Mouse (Mus musculus) kidney, postnatal 25 days (tissue): ENCODE measurements around the gene Gda.

Source experiments
- DNase-seq, 2 experiments: peaks; one replicate each; pipeline ENCODE4 v3.0.0; 2021; ENCODE audit warnings: mixed read lengths in 2 of 2

Gda gene

DNA sequence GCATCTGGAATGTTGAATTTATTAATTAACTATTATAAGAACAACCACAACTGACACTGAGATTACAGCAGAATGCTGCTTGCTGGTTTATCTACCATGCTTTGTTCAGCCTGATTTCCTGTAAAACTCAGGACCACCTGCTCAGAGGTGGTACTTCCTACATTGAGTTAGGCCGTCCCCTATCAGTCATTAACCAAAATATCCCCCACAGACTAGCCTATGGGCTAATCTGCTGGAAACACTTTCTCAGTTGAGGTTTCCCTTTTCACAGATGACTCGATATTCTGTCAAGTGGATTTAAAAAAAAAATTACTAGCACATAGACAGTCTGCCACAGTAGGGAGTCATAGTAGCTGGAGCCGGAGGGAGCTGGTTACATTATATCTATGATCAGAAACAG, 31.5 kb downstream of the Gda start:
- DNase-seq, result no peak

DNA sequence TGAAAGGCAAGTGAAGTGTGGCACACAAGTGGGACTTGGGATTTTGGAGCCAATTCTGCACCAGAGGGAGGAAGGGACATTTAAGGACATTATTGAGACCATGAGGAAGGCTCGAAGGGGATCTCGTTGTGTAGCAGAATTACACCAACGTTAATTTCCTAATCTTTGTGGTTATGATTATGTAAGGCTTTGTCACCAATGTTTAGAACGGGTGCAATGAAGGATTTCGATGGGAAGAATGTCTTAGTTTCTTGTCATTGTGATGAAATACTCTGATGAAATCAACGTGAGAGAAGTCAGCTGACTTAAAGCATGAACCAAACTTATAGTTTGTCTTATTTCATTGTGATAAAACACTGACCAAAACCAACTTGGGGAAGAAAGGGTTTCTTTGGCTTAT, 32.4 kb downstream of the Gda start:
- no peak for DNase-seq

DNA sequence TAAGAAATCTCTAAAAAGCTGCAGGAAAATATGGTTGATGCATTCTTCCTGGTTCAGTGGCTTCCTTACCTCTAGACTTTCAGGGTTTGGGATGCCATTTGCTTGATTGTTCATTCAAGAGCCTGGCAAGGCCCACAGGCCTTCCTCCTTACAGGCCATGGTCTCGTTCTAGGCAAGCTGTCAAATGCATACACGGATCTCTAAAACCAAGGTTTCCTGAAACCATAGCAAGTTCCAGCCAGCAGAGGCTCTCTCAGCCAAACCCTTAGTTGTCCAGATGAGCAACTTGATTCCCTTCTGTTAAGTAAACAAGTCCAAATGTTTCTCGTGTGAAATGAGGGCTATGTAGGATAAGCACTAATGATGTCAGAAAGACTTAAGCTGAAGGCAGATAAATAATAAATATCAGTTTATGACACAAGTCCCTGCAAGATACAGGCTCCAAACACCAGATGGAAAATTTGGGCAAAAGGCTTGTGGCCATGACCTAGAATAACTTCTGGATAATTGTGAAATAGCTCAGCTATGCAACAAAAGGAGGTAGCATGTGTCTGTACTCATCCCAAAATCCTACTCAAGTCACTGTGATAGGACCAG, 34.0 kb downstream of the Gda start:
- DNase-seq, result no peak

DNA sequence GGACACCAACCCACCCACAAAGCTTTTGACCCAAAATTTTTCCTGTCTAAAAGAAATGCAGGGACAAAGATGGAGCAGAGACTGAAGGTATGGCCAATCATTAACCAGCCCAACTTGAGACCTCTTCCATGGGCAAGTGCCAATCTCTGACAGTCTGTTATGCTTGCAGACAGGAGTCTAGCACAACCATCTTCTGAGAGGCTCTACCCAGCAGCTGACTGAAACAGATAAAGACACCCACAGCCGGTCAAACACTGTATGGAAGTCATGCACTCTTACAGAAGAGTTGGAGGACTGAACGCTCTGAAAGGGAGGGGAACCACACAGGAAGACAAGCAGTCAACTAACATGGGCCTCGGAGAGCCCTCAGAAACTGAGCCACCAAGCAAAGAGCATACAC, 36.7 kb downstream of the Gda start:
- peak in 1 of 2 experiments; percentile 12 for DNase-seq

DNA sequence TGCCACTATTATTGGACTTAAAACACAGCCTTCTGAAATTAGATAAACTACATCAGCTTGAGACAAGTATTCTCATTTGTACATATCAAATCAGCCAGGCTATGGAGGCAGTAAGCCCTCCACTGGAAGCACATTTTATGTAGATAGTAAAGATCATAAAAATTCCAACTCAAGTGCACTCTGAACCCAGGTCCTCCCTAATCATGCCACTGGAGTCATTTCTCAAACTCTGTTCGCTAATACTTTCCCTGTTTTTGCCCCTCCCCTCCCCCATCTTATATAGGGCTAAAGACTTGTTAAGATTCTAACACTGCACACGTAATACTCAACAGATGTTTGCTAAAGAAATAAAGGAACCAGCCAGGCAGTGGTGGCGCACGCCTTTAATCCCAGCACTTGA, 39.9 kb downstream of the Gda start:
- DNase-seq, result no peak

DNA sequence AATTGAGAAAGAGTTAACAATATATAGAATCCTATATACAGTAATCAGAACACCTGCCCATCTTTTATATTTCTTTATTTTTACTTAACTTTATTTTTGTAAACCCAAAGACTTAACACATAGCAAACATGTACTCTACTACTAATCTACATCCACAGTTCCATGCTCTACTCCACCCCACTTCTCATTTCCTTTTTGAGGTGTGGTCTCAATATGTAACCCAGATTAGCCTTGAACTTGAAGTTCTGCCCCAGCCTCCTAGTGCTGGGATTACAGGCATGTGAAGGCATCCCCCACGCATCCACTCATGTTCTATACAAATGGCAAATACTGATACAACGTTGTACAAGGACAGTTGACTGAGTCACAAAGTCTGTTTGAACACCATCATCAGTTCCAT, 40.4 kb downstream of the Gda start:
- DNase-seq, result no peak

DNA sequence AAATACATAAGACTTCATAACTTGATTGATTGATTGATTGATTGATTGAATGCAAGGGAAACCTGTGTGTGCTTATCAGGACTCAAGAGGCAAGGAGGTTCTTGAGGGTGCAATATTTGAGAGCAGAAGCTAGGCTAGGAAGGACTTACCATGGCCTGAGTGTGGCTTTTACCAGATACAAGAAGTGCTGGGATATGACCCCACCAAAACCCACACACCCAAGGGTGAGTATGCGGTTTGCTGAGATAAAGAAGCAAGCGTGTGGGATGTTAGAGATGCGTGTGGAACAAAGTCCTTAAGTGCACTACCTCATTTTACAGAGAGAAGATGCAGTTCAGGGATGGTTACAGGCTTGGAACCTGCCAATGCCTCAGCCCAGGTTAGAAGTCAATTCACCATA, 41.0 kb downstream of the Gda start:
- DNase-seq, result no peak

DNA sequence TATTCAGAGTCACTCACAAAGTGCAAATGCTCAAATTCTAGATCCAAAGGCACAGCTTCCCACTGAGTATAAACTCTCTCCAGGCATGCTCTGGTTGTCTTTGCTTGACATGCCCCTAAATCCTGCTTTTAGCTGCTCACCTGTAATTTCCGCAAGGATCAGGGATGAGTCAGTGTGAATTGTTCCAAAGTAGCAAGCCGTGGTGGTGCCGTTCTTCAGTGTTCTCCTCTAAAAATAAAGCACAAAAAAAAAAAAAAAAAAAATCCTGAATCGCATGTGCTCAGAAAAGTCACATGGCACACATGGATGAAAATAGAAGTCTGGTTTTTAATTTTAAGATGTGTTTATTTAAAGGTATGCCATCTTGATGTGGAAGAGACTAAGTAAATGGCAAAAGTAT, 47.9 kb downstream of the Gda start:
- no peak for DNase-seq

DNA sequence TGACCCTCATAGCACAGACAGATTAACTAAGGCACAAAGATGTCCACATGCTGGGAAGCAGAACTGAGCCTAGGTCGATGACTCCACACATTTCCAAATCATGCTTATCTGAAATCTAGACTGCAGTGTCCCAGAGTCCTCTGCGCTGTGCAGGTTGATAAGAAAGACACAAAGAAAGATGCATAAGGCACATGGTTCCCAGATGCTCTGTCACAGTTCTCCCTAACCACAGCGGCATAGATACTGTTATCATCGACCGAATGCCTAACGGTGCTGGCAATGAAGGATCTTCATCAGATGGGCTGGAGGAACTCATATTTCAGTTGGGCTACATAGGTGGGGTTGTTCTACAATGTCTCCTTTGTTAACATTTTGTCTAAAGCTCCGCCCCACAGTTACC, 49.5 kb downstream of the Gda start:
- DNase-seq, result no peak

DNA sequence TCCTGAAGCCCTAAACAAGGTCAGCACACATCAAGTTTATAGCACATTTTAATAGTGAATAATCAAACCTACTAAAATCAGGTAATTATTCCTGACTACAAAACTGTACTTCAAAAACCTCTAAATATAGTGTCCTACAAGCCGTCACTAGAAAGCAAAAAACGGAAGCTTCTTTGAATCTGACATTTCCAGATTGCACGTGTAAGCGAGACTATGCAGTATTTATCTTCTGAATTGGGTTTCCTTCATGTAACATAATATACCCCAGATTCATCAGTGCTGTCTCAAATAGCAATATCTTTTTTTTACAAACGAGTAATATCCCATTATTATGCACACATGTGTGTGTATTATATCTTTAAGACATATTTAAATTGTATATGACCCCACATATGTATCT, 54.8 kb downstream of the Gda start:
- DNase-seq, result no peak

DNA sequence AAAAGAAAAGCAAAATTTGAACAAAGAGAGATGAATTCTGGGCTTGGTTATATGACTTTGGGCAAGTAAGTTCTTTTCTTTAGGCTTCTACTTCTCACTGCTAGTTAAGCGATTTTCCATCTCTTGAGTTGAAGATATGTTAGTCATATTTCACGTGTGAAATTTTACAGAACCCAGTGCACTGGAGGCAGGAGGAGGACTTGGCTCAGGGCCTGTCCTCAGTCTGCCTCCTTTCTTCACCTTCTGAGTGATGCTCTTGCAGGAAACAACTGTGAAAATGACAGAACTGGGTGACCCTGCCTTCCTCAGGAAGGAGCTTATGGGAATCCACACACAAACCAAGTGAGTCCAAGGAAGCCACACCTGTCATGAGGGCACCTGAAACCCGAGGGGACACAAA, 57.9 kb downstream of the Gda start:
- DNase-seq, result no peak

DNA sequence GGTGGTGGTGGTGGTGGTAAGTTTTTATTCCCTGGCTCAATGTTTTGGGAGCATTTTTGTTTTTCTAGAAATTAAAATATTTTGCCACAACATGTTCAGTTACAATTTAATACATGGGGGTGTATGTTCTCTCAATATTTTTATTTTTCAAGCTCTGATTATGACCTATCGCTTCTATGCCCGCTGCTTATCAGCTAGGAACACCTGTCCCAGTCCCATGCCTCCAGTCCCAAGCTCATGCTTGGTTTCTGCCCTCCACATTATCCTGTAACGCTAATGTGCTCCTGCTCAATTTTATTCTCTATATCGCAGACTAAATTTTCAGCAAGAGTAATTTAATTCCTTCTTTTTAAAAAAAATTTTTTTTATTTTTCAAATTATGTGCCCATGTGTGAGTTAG, 64.1 kb downstream of the Gda start:
- DNase-seq, result no peak

DNA sequence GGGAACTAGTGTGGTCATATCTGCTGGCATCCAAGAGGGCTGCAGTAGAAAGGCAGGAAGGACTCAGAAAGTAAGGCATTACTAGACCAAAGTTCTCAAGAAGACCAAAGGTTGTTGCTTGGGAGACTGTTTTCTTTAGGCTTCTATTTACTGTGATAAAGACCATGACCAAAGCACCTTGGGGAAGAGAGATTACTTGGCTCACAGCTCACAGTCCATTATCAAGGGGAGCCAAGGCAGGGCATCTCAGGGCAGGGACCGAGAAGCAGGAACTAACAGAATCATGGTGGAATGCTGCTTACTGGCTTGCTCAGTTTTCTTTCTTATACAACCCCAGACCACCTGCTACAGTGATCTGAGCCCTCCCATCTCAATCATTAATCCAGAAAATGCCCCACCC, 65.9 kb downstream of the Gda start:
- DNase-seq, result no peak

DNA sequence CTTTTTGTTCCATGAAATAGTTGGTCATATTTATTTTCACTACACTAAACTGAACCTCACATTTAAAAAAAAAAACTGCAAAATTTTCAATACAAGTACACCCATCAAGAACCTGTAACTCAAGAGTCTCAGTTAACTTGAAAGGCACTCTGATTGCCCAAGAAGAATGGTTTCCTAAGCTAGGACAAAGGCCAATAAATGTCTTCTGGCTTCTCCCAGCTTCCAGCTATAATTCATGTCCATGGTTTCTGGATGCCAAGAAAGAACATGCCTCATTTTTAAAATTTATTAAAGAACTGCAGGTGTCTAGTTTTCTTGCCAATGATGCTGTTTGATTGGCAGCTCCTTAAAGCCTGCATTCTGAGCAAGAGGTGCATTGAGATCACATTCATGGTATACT, 75.3 kb downstream of the Gda start:
- DNase-seq, result no peak

DNA sequence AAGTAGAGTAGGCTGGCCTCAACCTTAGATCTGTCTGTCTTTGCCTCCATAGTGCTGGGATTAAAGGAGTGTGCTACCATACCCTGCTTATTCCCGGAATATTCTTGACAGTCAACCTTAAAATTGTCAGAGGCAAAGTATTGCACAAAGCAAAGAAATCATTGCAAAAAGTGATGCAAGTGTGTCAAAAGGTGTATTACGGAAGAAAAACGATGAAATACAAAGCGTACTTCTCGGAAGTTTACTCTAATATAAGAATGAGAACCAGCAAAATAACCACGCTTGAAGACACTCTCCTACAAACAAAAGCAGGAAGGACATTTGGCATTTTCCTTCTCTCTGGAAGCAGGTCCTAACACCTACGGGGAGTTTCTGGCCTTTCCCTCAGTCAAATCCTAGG, 76.9 kb downstream of the Gda start:
- no peak for DNase-seq

DNA sequence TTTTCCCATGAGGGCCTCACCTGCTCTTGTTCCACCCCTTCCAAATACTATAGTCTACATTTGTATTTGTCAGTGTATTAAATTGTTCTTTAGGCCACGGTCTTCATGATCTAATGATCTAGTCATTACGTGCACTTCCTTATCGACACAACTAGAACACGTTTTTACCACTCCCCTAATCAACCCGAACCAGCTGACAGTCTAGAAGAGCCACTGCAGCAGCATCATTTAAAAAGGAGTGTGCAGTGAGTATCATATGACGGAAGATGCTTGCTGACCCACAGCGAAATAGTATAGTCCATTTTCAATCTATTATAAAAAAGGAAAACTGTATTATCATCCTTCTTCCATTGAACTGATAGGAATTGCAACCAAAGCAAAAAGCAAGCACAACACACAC, 82.3 kb downstream of the Gda start:
- DNase-seq, result no peak

DNA sequence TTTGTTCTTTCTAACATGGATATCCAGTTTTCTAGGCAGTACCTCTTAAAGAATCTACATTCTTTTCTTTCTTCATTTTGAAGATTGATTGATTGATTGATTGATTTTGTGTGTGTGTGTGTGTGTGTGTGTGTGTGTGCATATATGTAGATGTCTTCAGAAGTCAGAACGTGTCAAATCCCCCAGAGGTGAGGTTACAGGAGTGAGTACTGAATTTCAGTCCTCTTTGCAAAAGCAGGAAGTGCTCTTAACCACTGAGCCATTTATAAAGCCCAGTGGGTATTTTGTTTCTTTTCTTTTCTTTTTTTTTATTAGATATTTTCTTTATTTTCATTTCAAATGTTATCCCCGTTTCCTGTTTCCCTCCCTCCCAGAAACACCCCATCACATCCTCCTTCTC, 86.4 kb downstream of the Gda start:
- no peak for DNase-seq

DNA sequence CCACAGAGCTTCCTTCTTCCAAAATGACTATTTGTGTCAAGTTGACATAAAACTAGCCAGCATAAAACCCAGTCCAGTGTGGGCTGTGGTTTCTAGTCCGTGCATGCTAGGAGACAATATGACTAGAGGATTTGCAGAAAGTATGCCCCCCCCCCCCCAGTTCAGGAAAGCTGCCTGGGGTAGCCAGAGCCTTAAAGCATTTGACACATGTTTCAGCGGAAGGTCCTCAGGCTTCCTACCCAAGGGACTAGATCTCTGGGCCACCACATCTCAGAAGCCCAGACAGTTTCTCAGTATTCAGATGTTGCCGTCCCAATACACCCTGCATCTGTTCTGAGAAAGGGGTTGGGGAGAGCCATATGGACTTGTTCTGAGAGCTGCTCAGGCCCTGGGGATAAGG, 89.0 kb downstream of the Gda start:
- no peak for DNase-seq

DNA sequence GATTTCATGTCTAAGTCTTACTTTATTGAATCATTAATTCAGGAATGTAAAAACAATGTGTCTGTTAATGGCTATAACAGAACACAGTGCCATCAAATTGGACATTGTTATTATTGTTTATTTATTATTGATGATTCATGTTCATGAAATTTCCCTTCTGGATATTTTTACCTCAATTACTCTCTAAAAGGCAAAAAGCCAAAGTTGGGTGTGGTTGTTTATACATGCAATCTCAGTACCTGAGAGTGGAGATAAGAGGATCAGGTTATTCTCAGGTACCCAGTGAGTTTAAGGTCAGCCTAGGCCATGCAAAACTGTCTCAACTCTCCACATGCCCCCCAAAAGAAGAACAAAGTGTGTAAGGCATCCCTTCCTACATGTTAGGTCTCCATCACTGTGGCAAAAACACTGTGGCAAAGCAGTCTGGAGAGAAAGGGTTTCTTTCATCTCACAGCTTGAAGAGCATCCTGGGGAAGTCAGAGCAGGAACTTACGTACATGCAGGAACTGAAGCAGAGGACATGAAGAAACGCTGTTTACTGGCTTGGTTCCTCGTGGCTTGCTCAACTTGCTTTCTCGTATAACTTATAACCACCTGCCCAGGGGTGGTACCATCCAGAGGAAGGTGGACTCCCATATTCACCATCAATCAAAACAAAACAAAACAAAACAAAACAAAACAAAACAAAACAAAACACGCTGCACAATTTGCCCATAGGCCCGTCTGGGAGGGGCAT, 89.6 kb downstream of the Gda start:
- DNase-seq, result no peak

DNA sequence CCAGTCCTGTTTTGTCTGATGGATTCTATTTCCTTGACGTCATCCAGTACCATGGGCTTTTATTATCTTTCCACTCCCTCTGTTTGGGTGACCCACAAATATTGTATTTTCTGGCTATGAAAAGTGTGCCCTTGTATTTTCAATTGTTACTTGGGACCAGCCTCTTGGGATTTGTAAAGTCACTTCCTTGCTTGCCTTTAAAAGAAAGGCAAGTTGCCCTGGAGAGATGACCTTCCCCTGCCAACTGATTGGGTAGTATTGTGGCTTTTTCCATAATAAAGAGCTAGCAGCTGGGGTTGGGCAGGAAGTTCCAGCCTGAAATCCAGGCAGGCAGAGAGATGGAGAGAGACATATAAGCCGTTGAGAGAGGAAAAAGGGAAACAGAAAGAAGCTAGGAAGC, 91.5 kb downstream of the Gda start:
- DNase-seq, result no peak

DNA sequence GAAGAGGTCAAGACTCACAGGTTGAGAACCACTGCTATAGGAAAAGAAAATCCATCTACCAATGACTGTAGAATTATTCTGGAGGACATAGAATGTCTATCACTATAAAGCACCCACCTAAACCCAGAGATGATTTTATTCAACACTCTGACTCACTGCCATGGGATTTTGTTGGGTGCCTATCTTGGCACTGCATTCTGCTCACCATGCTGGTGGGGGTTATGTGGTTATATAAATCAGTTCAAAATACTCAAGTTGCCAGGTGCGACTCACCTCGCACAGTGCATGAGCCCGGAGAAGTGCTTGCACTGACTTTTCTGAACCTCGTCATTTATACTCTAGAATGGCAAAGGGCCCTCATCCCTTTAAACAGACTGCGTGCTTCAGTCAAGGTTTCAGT, 94.0 kb downstream of the Gda start:
- no peak for DNase-seq

DNA sequence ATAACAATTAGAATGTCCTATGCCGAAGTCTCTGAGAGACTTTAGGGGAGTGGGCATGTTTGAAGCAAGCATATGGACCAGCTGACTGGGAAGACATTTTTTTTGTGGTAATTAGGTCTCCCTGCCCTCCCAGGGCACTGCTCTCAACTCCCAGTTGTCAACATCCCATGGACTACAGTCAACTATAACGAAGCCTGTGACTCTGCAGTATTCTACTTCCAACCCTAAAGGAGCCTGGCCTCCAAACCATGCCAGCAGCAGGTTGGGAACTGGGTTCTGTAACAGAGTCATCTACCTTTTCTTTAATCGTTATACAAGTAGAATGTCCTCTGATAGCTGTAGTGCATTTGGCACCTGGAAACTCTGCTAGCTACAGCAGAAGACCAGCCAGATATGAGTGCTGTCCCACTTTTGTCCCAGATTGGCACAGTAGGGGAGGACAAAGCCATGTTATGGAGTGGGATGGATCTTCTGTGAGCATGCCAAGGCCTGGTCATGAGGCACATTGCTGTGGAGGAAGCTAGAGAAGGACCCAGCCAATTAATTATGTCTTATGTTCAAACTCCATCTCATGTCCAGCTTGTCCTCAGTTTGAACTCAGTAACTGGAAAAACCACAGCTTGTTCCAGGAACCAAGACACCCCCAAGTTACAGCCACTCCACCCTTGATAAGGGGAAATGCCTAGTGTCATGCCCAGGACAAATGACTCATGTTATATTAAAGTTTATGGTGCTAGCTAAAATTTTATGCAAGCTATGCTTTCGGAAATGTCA, 96.6 kb downstream of the Gda start:
- peak in 1 of 2 experiments; percentile 36 for DNase-seq

DNA sequence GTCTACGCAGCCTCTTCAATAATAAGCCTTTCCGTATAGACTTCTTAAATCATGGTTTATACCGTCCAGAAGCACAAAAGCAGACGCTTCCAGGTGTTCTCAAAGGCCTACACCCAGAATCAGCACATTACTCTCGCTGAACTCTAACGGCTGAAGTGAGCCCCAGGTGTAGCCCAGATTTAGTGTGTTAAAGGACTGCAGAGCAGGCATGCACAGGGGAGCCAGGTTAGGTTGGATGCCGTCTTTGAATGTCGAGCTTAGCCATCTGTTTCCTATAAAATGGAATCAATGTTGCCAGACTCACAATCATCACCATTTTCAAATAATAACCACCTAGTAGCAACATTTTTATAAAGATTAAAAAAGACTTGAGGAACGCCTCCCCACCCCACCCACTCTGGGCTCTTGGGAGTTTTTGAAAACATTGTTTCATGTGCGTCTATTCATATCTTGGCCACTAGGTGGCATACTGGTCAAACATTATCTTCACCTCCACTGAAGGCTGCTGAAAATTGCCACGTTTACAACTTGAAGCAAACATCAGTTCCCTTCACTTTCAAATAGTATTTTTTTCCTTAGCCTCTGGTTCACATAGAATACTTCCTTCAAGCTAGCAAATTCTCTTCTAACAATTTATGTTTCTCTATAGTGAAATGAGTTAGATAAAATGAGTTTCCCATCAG, 100.0 kb downstream of the Gda start:
- DNase-seq, result peak in 1 of 2 experiments; percentile 51
